ENCODE assay signal across 8 mouse cellular contexts in genomic region chr5:113906958-113907735, GRCm38 (mm10). TPM values are rescaled to one million over a fixed set of nuclear protein-coding genes. Genes with fewer than 3 reads are reported as not detected.
DNase-seq lines count a peak whose midpoint lies in the region; ATAC-seq and TF ChIP-seq lines count a peak whose summit lies in the region.

No protein-coding gene starts in this region.

- intact Hi-C loops in gastrocnemius, adult 2 months (cut with DNase I): loop anchor here (2.0 kb wide), 1 partner anchor 36 kb away; no protein-coding TSS in a partner anchor

- H3K27me3 ChIP-seq in forebrain, embryonic 15.5 days: no peaks in the 10 kb centered on the region
- no peaks in the 10 kb centered on the region for H3K27me3 ChIP-seq in kidney, embryonic 16.5 days (ENCODE audit: insufficient read depth, low read length)

- no peak for ATAC-seq in forebrain, embryonic 15.5 days (replicated peaks)
- no peak for ATAC-seq in kidney, embryonic 16.5 days (ENCODE audit: low FRiP score, low TSS enrichment)

- H3K27ac ChIP-seq in gastrocnemius, adult 2 months: peak overlapping the region; percentile 93
- peak overlapping the region; percentile 94 for H3K27ac ChIP-seq in forebrain, embryonic 15.5 days (replicated peaks)
- H3K27ac ChIP-seq in kidney, embryonic 16.5 days (ENCODE audit: low read length): peak overlapping the region; percentile 94

- no peaks in the 10 kb centered on the region for H3K36me3 ChIP-seq in forebrain, embryonic 15.5 days
- H3K36me3 ChIP-seq in kidney, embryonic 16.5 days (ENCODE audit: insufficient read depth, low read length): no peaks in the 10 kb centered on the region

- peak overlapping the region; percentile 76 for H3K9ac ChIP-seq in forebrain, embryonic 15.5 days (replicated peaks)
- peak overlapping the region; percentile 92 for H3K9ac ChIP-seq in kidney, embryonic 16.5 days (replicated peaks; ENCODE audit: low read length)

- peak overlapping the region; percentile 95 for H3K4me3 ChIP-seq in gastrocnemius, adult 2 months
- peak overlapping the region; percentile 72 for H3K4me3 ChIP-seq in forebrain, embryonic 15.5 days
- H3K4me3 ChIP-seq in kidney, embryonic 16.5 days (ENCODE audit: low read length): peak overlapping the region; percentile 92

- H3K9me3 ChIP-seq in forebrain, embryonic 15.5 days: no peaks in the 10 kb centered on the region
- H3K9me3 ChIP-seq in kidney, embryonic 16.5 days (ENCODE audit: low read length): no peaks in the 10 kb centered on the region; the same call in 1 of the 2 replicates

- 13% methylated on average over 17 of the region's 17 CpGs for WGBS in forebrain, embryonic 15.5 days
- 12% methylated on average over 17 of the region's 17 CpGs for WGBS in kidney, embryonic 16.5 days

- H3K4me1 ChIP-seq in forebrain, embryonic 15.5 days: peaks cover 53% of the 10 kb centered on the region
- H3K4me1 ChIP-seq in kidney, embryonic 16.5 days (ENCODE audit: insufficient read depth, low read length): peaks cover 56% of the 10 kb centered on the region

- peak; percentile 58 for DNase-seq in gastrocnemius, adult 2 months
- DNase-seq in gastrocnemius, adult 18-20 months (ENCODE audit: low spot score): no peak
- DNase-seq in ZHBTc4 (ENCODE audit: low read depth, low spot score): peak; percentile 75
- DNase-seq in lung, postnatal 36 days: peak; percentile 78
- peak; percentile 35 to 62 for DNase-seq in spleen, postnatal 36 days (ENCODE audit: low spot score in 2 of 2)
- DNase-seq in ovary, postnatal 14 days (ENCODE audit: low spot score): no peak

- H3K4me2 ChIP-seq in forebrain, embryonic 15.5 days (replicated peaks): peak overlapping the region; percentile 68
- peak overlapping the region; percentile 79 for H3K4me2 ChIP-seq in kidney, embryonic 16.5 days (replicated peaks; ENCODE audit: low read depth, low read length)

- TF ChIP-seq CTCF in gastrocnemius, adult 2 months (IDR thresholded peaks at IDR 0.05): no peak

RNA-seq across cellular contexts. Expression of gene Coro1c, which starts 1.4 kb away (rescaled TPM):
- 10 to 100 TPM in 1 of 2 experiments, 1 to 10 TPM in 1; 7.8 to 11.8 TPM for total RNA-seq in gastrocnemius, adult 2 months (2021)
- total RNA-seq in gastrocnemius, adult 18-20 months (2021): 10 to 100 TPM in 1 of 2 experiments, 1 to 10 TPM in 1; 8.9 to 12.7 TPM
- polyA plus RNA-seq in forebrain, embryonic 15.5 days (2015; fragmentation: Nextera tagmentation; extraction: Ambion mirVana): 221 and 224 TPM in 2 replicates
- 122 and 126 TPM in 2 replicates for polyA plus RNA-seq in kidney, embryonic 16.5 days (2015; fragmentation: Nextera tagmentation; extraction: Ambion mirVana)

Comparison
In these comparisons a context has a peak if more than half of its experiments do, and no peak if none do; other contexts are left out.
1. DNase-seq: peak in gastrocnemius, adult 2 months (single experiment), ZHBTc4 (single experiment), lung, postnatal 36 days (single experiment) and spleen, postnatal 36 days (2 of 2); none in gastrocnemius, adult 18-20 months (single experiment) and ovary, postnatal 14 days (single experiment).
2. Peak in every context shown above with its lines, with median percentiles within 50 percentile points of each other: H3K27ac ChIP-seq and H3K4me3 ChIP-seq.